11 mouse cellular contexts compared by ENCODE assay signal in the genomic region with DNA sequence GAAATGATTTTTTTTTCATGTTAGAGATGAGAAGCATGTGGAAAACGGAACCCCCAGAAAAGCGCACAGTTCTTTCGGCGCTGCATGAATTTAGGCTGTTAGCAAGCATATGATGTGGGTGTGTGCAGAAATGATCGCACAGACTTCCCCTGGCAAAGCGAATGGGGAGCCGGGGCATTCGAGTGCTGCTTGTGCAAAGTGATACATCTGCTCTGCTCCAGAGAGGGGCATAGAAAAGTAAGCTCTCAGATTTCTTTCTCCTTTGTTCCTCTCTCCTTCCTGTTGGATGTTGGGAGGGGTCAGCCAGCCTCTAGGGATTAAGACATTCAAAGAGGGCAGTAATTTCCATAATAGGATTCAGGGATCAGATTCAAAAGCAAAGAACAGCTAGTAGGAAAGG.
DNase-seq lines count a peak whose midpoint lies in the region; ATAC-seq lines count a peak whose summit lies in the region.
"Had no signal": no experiment of that assay in that cellular context is flagged by ENCODE, and none has a peak within 500 bp of the region (broad histone marks: within the 10 kb centered on the region; RNA-seq: fewer than 3 reads in every experiment).

No protein-coding gene starts in this region.

- 17% methylated on average over 8 of the region's 8 CpGs for WGBS in embryonic facial prominence, embryonic 10.5 days
- 4% methylated on average over 8 of the region's 8 CpGs for WGBS in forebrain, embryonic 16.5 days
- WGBS in neural tube, embryonic 11.5 days = 43% methylated on average over 8 of the region's 8 CpGs

- ATAC-seq in forebrain, embryonic 16.5 days = peak; percentile 78
- no peak for ATAC-seq in neural tube, embryonic 11.5 days (ENCODE audit: insufficient read depth, low FRiP score, low TSS enrichment)
- no peak for ATAC-seq in monocyte, adult 5-6 weeks (replicated peaks; ENCODE audit: insufficient number of reproducible peaks, low FRiP score, low TSS enrichment, poor library complexity, severe bottlenecking)

- H3K4me3 ChIP-seq in embryonic facial prominence, embryonic 10.5 days = peak overlapping the region; percentile 32; the same call in 1 of the 2 replicates
- no peak overlapping the region for H3K4me3 ChIP-seq in forebrain, embryonic 16.5 days (replicated peaks; ENCODE audit: low read length)
- H3K4me3 ChIP-seq in neural tube, embryonic 11.5 days (ENCODE audit: low read depth, low read length) = no peak overlapping the region
- H3K4me3 ChIP-seq: erythroblast, embryonic 14.5 days; heart, embryonic 15.5 days; limb, embryonic 13.5 days had no signal

- peak overlapping the region; percentile 1; the same call in 1 of the 2 replicates for H3K4me2 ChIP-seq in forebrain, embryonic 16.5 days (ENCODE audit: low read length)
- no peak overlapping the region for H3K4me2 ChIP-seq in neural tube, embryonic 11.5 days (ENCODE audit: low read depth)
- H3K4me2 ChIP-seq: heart, embryonic 15.5 days; limb, embryonic 13.5 days had no signal

- H3K36me3 ChIP-seq in embryonic facial prominence, embryonic 10.5 days (replicated peaks) = no peaks in the 10 kb centered on the region
- H3K36me3 ChIP-seq in forebrain, embryonic 16.5 days (ENCODE audit: control insufficient read depth, insufficient read depth) = no peaks in the 10 kb centered on the region
- H3K36me3 ChIP-seq in neural tube, embryonic 11.5 days (ENCODE audit: control insufficient read depth, insufficient read depth, low read length) = no peaks in the 10 kb centered on the region
- H3K36me3 ChIP-seq: G1E; heart, embryonic 15.5 days; limb, embryonic 13.5 days had no signal

- no peak overlapping the region for H3K9ac ChIP-seq in forebrain, embryonic 16.5 days (replicated peaks; ENCODE audit: low read depth, low read length)
- no peak overlapping the region for H3K9ac ChIP-seq in neural tube, embryonic 11.5 days (ENCODE audit: low read length)
- H3K9ac ChIP-seq: heart, embryonic 15.5 days; limb, embryonic 13.5 days had no signal

- peak overlapping the region; percentile 77 for H3K27ac ChIP-seq in embryonic facial prominence, embryonic 10.5 days (replicated peaks)
- no peak overlapping the region for H3K27ac ChIP-seq in forebrain, embryonic 16.5 days (ENCODE audit: low read length)
- no peak overlapping the region for H3K27ac ChIP-seq in neural tube, embryonic 11.5 days (ENCODE audit: low read depth, low read length)
- H3K27ac ChIP-seq: heart, embryonic 15.5 days; limb, embryonic 13.5 days had no signal

- peaks cover 15% of the 10 kb centered on the region; the same call in 1 of the 2 replicates for H3K27me3 ChIP-seq in embryonic facial prominence, embryonic 10.5 days (replicated peaks; ENCODE audit: low read depth, poor library complexity, severe bottlenecking)
- H3K27me3 ChIP-seq in forebrain, embryonic 16.5 days (replicated peaks; ENCODE audit: control insufficient read depth, insufficient read depth, low read length) = no peaks in the 10 kb centered on the region
- H3K27me3 ChIP-seq in neural tube, embryonic 11.5 days (ENCODE audit: control insufficient read depth, insufficient read depth, low read length) = no peaks in the 10 kb centered on the region
- H3K27me3 ChIP-seq: heart, embryonic 15.5 days had no signal

- H3K9me3 ChIP-seq in embryonic facial prominence, embryonic 10.5 days = no peaks in the 10 kb centered on the region
- no peaks in the 10 kb centered on the region for H3K9me3 ChIP-seq in forebrain, embryonic 16.5 days (ENCODE audit: control insufficient read depth, low read length)
- H3K9me3 ChIP-seq in neural tube, embryonic 11.5 days (ENCODE audit: control insufficient read depth, low read length) = no peaks in the 10 kb centered on the region
- H3K9me3 ChIP-seq: G1E; heart, embryonic 15.5 days; limb, embryonic 13.5 days had no signal

- peak; percentile 68 for DNase-seq in embryonic facial prominence, embryonic 10.5 days (ENCODE audit: low spot score)
- DNase-seq in layer of hippocampus, postnatal 36 days = peak; percentile 15 to 29
- DNase-seq in neural tube, embryonic 11.5 days (ENCODE audit: low spot score) = peak; percentile 47
- no peak for DNase-seq in kidney, postnatal 14 days
- DNase-seq in heart, adult 18-20 months = no peak

- H3K4me1 ChIP-seq in embryonic facial prominence, embryonic 10.5 days = peaks cover 28% of the 10 kb centered on the region
- H3K4me1 ChIP-seq in forebrain, embryonic 16.5 days (replicated peaks; ENCODE audit: control insufficient read depth, insufficient read depth, low read length) = peaks cover 3% of the 10 kb centered on the region; the same call in 1 of the 2 replicates
- no peaks in the 10 kb centered on the region for H3K4me1 ChIP-seq in neural tube, embryonic 11.5 days (ENCODE audit: control insufficient read depth, insufficient read depth, low read length)
- H3K4me1 ChIP-seq: heart, embryonic 15.5 days had no signal

Comparison
In these comparisons a context has a peak if more than half of its experiments do, and no peak if none do; other contexts are left out.
1. DNase-seq: peak in embryonic facial prominence, embryonic 10.5 days (single experiment), layer of hippocampus, postnatal 36 days (2 of 2) and neural tube, embryonic 11.5 days (single experiment); none in kidney, postnatal 14 days (single experiment) and heart, adult 18-20 months (0 of 2).